Mouse (Mus musculus) layer of hippocampus, postnatal 10 days (tissue): Measurements from ENCODE around the gene Mfsd4a. TPM values are rescaled to one million over a fixed set of nuclear protein-coding genes. Genes with fewer than 3 reads are reported as not detected.

Source experiments
- DNase-seq, 2 experiments: peaks; one replicate each; pipeline ENCODE4 v3.0.0; 2021; ENCODE audit warnings: low spot score in 2 of 2
- long read RNA-seq: library from polyadenylated mRNA; stranded (forward); transcript quantifications from one replicate; pipeline ENCODE4 v2.0.0, GENCODE M21; 2023
- total RNA-seq, 2 experiments: library from RNA; stranded (reverse); gene quantifications; 2 replicates each; pipeline ENCODE4 v1.2.3; 2021

Gene Mfsd4a
- 10 to 100 TPM; 32.1 to 33.6 TPM for total RNA-seq
- long read RNA-seq, partial matches to known transcripts, result 2 of 41 reads
- long read RNA-seq, other reads (novel, unspliced or antisense), result 35 of 41 reads

GRCm38 (mm10) chr1:132067261-132068255 is at the start of gene Mfsd4a:
Gene Mfsd4a (minus strand): TSS chr1:132068062.
- peak; percentile 31 to 58 for DNase-seq

DNA sequence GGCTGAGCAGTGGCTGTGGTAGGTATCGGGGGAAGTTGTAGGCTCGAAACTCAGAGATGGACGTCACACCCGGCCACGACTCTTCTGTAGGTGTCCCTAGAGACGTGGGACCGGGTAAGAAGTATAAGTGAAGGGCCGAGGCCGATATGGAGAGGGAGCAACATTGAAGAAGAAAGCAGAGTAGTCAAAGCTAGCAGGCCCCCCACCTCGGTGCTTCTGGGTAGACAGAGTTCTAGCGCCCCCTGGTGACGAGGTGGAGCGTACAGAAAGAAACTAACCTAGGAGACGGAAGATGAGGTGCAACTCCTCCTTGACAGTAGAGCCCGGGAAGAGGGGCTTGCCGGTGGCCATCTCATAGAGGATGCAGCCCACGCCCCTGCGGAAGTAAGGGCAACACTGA is 48.7 kb upstream of the Mfsd4a start:
- DNase-seq, result peak; percentile 81 to 82

GRCm38 (mm10) chr1:132113098-132113497 is 45.2 kb upstream of the Mfsd4a start:
- DNase-seq, result no peak

GRCm38 (mm10) chr1:132112426-132112825 is 44.6 kb upstream of the Mfsd4a start:
- no peak for DNase-seq

- DNase-seq, result no peak
These were observed 43.5 kb upstream of the Mfsd4a start for GRCm38 (mm10) chr1:132111411-132111810.

DNA sequence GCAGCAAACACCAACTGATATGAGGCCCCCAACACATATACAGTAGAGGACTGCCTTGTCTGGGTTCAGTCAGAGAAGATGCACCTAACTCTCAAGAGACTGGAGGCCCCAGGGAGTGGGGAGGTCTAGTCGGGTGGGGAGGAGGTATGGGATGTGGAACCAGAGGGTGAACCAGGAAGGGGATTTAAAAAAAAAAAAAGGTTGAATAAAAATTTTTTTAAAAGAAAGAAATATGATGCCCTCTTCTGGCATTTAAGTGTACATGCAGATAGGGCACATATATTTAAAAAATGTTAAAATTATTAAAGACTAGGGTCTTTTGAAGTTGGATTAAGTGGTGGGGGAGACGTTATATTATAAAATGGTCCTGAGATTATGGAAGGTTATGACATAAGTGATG is 41.5 kb upstream of the Mfsd4a start:
- DNase-seq, result no peak

DNA sequence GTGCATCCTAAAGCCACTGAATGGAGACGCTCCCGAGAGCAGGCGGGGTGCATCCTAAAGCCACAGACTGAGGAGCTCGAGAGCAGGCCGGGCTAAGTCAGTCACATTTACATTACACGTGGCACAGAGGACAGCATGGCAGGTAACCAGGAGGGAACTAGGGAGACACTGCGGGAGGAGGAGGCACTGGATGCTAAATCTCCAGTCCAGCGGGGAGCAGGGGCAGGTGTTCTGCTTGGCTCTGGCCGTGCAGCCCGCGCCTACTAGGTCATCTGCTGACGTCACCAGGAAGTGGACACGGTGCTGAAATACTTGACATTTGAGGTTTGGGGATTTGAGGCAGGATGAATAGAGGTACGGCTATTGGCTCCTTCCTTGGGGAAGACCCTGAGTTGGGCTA is 36.5 kb upstream of the Mfsd4a start:
- DNase-seq, result no peak

GRCm38 (mm10) chr1:132101953-132102697 is 34.3 kb upstream of the Mfsd4a start:
- no peak for DNase-seq

DNA sequence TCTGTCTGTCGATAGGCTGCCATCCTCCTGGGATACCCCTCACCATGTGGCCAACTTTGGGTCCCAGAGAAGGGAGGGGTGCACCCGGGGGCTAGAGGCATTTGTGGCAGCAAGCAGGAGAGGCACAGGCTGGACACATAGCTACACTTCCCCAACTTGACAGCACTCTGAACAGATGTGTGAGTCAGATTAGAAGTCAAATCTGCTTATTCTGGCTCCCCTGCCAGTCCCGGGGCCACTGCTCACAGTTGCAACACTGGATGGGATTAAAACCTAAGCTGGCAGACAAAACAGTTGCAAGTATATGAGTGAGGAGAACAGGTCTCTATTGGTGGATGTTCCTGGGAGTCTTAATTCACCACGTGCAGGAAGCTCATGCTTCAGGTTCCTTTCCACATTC is 31.9 kb upstream of the Mfsd4a start:
- no peak for DNase-seq

GRCm38 (mm10) chr1:132099016-132099415 is 31.2 kb upstream of the Mfsd4a start:
- DNase-seq, result no peak

- no peak for DNase-seq
These were observed 30.2 kb upstream of the Mfsd4a start for GRCm38 (mm10) chr1:132098076-132098475.

GRCm38 (mm10) chr1:132095356-132096004 is 27.6 kb upstream of the Mfsd4a start:
- DNase-seq, result peak; percentile 31 to 42

GRCm38 (mm10) chr1:132093269-132093668 is 25.4 kb upstream of the Mfsd4a start:
- no peak for DNase-seq

GRCm38 (mm10) chr1:132090266-132090665 is 22.4 kb upstream of the Mfsd4a start:
- DNase-seq, result no peak

GRCm38 (mm10) chr1:132089767-132090166 is 21.9 kb upstream of the Mfsd4a start:
- no peak for DNase-seq

DNA sequence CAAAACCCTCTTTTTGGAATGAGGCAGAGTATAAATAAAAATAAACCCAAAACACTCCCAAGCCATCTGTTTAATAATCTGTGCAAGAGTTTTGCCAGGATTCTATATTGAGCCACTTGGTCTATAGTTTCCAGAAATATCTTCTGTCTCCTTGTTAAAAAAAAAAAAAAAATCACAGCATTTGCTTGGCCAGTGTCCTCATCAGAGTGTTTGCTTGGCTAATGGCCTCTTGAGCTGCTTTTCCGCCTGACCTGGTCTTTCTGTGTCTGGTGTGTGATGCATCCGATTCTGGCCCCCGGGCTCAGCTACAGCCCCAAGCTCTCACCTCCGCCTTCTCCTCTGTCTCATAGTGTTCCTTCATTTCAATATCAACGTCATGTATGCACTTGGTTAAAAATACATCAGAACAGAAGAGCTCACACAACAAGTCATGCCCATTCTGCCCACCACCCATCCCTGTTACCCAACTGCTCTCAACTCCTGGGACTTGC is 20.4 kb upstream of the Mfsd4a start:
- no peak for DNase-seq

DNA sequence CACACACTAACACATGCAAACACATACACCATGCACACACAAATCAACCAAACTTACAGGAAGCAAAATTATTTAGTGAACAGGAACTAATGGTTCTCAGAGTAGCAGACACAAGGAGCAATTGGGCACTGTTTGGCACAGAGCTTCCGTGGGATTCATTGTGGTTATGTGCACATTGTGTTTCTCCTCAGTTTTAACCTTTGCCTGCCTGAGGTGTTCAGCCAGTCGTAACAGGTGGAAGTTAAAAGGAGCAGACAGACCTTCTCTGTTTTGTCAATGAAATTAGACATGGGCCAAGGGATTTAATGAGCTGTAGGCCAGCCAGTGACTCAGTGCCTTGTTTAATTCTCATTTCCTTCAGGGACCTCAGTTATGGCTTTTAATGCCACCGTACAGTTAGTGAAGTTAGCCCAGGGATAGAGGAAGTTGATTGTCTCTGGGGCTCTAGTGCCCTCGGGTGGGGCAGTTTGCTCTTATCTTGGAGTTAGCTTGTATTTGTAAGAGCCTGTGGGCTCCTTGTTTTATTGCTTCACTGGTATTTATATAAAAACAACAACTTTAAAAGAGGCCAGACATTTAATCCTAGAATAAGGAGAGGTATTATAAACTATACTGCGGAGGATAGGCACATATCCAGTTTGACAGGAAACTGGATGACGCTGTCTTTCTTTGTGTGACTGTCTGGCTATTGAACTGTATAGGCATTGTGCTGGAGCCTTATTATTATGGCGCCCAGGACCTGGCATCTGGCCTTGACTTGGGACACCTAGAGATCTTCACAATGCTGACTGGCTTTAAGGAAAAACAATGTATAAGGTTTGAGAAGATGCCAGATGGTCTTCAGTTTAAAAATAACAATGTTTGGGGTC is 17.6 kb upstream of the Mfsd4a start:
- no peak for DNase-seq

- DNase-seq, result no peak
These were observed 10.6 kb upstream of the Mfsd4a start for GRCm38 (mm10) chr1:132078413-132078812.

DNA sequence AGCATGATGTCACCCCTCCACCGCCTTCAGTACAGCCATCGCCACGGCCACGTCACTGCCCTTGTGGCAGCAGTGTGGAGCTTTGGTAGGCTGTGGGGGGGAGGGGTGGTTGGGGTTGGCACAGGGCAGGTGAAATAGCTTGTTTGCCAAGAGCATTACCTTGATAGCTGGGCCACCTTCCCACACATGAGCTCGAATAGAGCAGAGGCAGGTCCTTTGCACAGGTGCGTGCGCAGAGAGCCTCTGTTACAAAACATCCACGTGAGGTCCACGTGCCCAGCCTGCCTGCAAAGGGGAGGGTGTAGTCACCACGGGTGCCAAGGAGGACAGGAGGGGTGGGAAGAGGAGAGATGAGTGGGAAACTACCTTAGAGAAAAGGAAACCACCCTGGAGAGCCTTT is 7.7 kb upstream of the Mfsd4a start:
- DNase-seq, result no peak

DNA sequence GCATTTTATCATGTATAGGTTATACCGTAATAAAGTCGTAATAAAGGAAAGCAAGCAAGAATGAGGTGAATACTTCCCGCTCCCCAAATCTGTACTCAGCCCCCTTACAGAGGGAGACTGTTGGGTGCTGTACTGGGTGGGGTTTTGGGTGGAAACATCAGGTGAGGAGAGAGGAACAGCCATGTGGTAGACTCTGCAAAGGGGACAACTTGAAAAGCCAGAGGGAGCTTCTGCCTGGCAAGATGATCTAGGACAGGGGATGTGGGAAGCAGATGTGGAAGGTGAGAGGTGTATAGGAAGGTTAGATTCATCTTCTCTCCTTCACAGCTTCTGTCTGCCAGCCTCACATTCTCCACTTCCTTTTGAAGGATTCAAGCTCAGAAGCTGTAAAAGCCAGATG is 2.8 kb upstream of the Mfsd4a start:
- no peak for DNase-seq
